Mouse (Mus musculus): ENCODE measurements around the gene Mta1.

DNA sequence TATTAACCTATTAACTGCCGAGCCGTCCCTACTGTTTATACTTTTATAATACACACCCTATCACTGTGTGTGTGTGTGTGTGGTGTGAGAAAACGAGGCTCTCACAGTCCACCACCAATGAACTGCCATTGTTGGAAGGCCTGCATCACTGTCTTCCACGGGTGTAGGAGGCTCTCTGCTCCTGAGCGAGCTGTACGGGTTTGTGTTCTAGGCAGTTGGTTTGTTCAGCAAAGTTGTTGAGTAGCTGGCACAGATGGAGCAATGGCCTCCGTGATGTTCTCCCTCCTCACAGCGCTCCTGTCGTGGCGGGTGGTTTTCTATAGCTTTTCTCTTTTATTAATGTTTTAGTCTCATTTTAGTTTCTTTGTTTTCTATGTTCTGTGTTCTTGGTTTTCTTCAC is 11.7 kb downstream of the Mta1 start:
- TF ChIP-seq CTCF (IDR thresholded peaks at IDR 0.05; ENCODE audit: control insufficient read depth, insufficient read depth, insufficient read length) (no peak), CEBPB (IDR thresholded peaks at IDR 0.05; ENCODE audit: low read depth) (no peak)
